32 mouse cellular contexts compared by ENCODE assay signal in genomic region chr7:125527186-125527585, GRCm38 (mm10).
"Had no signal": no experiment of that assay in that cellular context is flagged by ENCODE, and none has a peak within 500 bp of the region (broad histone marks: within the 10 kb centered on the region; RNA-seq: fewer than 3 reads in every experiment).

No protein-coding gene starts in this region.

- H3K9me3 ChIP-seq: limb, embryonic 10.5 days; limb, embryonic 12.5 days; limb, embryonic 13.5 days; limb, embryonic 15.5 days; liver, embryonic 12.5 days; liver, embryonic 13.5 days; liver, embryonic 15.5 days; lung, embryonic 15.5 days; megakaryocyte, embryonic 14.5 days; midbrain, embryonic 10.5 days; midbrain, embryonic 12.5 days; midbrain, embryonic 13.5 days; midbrain, embryonic 15.5 days; neural tube, embryonic 12.5 days had no signal

- H3K4me2 ChIP-seq: limb, embryonic 12.5 days; limb, embryonic 13.5 days; limb, embryonic 15.5 days; liver, embryonic 11.5 days; liver, embryonic 12.5 days; liver, embryonic 13.5 days; liver, embryonic 15.5 days; lung, embryonic 14.5 days; lung, embryonic 15.5 days; midbrain, embryonic 11.5 days; midbrain, embryonic 12.5 days; midbrain, embryonic 13.5 days; midbrain, embryonic 15.5 days; neural tube, embryonic 12.5 days had no signal

- H3K36me3 ChIP-seq: limb, embryonic 10.5 days; limb, embryonic 12.5 days; limb, embryonic 13.5 days; limb, embryonic 15.5 days; liver, embryonic 12.5 days; liver, embryonic 13.5 days; liver, embryonic 15.5 days; lung, embryonic 15.5 days; midbrain, embryonic 10.5 days; midbrain, embryonic 12.5 days; midbrain, embryonic 13.5 days; midbrain, embryonic 15.5 days; neural tube, embryonic 12.5 days had no signal

- ATAC-seq: liver, embryonic 12.5 days; liver, postnatal 0 days; lung, postnatal 0 days; midbrain, embryonic 13.5 days; midbrain, embryonic 15.5 days; midbrain, embryonic 16.5 days had no signal

- H3K27ac ChIP-seq: limb, embryonic 10.5 days; limb, embryonic 12.5 days; limb, embryonic 13.5 days; limb, embryonic 15.5 days; liver, embryonic 12.5 days; liver, embryonic 13.5 days; liver, embryonic 14.5 days; liver, embryonic 15.5 days; lung, embryonic 15.5 days; macrophage; midbrain, embryonic 10.5 days; midbrain, embryonic 12.5 days; midbrain, embryonic 13.5 days; midbrain, embryonic 15.5 days; neural tube, embryonic 12.5 days had no signal

- H3K9ac ChIP-seq: limb, embryonic 12.5 days; limb, embryonic 13.5 days; limb, embryonic 15.5 days; liver, embryonic 12.5 days; liver, embryonic 13.5 days; liver, embryonic 14.5 days; liver, embryonic 15.5 days; liver, postnatal 0 days; lung, embryonic 14.5 days; lung, embryonic 15.5 days; midbrain, embryonic 12.5 days; midbrain, embryonic 13.5 days; midbrain, embryonic 15.5 days; neural tube, embryonic 12.5 days had no signal

- DNase-seq: left cerebral cortex, postnatal 4 days; liver; liver, embryonic 13.5 days; liver, postnatal 0 days; lung, adult 18-20 months; lung, adult 2 months; lung, embryonic 14.5 days; lung, postnatal 10 days; lung, postnatal 14 days; lung, postnatal 36 days; lung, postnatal 4 days; midbrain, embryonic 14.5 days had no signal

- H3K4me3 ChIP-seq: limb, embryonic 10.5 days; limb, embryonic 12.5 days; limb, embryonic 13.5 days; limb, embryonic 15.5 days; liver, embryonic 12.5 days; liver, embryonic 13.5 days; liver, embryonic 15.5 days; lung, embryonic 15.5 days; megakaryocyte, embryonic 14.5 days; midbrain, embryonic 10.5 days; midbrain, embryonic 12.5 days; midbrain, embryonic 13.5 days; midbrain, embryonic 15.5 days; myocyte; neural tube, embryonic 12.5 days had no signal

- H3K4me1 ChIP-seq: limb, embryonic 10.5 days; limb, embryonic 12.5 days; limb, embryonic 13.5 days; limb, embryonic 15.5 days; lung, embryonic 15.5 days; midbrain, embryonic 10.5 days; midbrain, embryonic 12.5 days; midbrain, embryonic 13.5 days; midbrain, embryonic 15.5 days; neural tube, embryonic 12.5 days had no signal

- H3K27me3 ChIP-seq: limb, embryonic 12.5 days; limb, embryonic 13.5 days; limb, embryonic 15.5 days; liver, embryonic 13.5 days; liver, embryonic 15.5 days; lung, embryonic 15.5 days; midbrain, embryonic 13.5 days; midbrain, embryonic 15.5 days; neural tube, embryonic 12.5 days had no signal
